Mouse (Mus musculus): Measurements from ENCODE around the gene Prrc2b.

- TF ChIP-seq POLR2A (IDR thresholded peaks at IDR 0.05; ENCODE audit: low read depth, low read length) = no peak
- no peak for TF ChIP-seq CTCF (IDR thresholded peaks at IDR 0.05; ENCODE audit: borderline replicate concordance, insufficient read depth, low read length)
These were observed 60.8 kb downstream of the Prrc2b start for GRCm38 (mm10) chr2:32211689-32212088.

Measured in embryonic fibroblast, embryonic 13.5 days (primary cell).